7 mouse cellular contexts compared by ENCODE assay signal in genomic region chr15:88743371-88743770, GRCm38 (mm10). TPM values are rescaled to one million over a fixed set of nuclear protein-coding genes. Genes with fewer than 3 reads are reported as not detected.
DNase-seq lines count a peak whose midpoint lies in the region; ATAC-seq lines count a peak whose summit lies in the region.
"Not testable (repeated sequence)": the region's sequence is repeated elsewhere in the genome, so short reads cannot be mapped to it uniquely, and the experiment has no call there.

No protein-coding gene starts in this region.

- not testable (repeated sequence) for H3K27me3 ChIP-seq in midbrain, embryonic 11.5 days (ENCODE audit: control insufficient read depth, insufficient read depth, low read length); splenic B cell, adult 2 months (ENCODE audit: control insufficient read depth, insufficient read depth, low read length, poor library complexity, severe bottlenecking)

- H3K4me1 ChIP-seq in midbrain, embryonic 11.5 days (ENCODE audit: control insufficient read depth, insufficient read depth, low read length), result not testable (repeated sequence)

- H3K27ac ChIP-seq in midbrain, embryonic 11.5 days (ENCODE audit: low read depth, low read length), result not testable (repeated sequence)

- DNase-seq in 416B (ENCODE audit: low read depth) (peak; percentile 71), MEL-GATA-1-ER (ENCODE audit: extremely low read depth, low read depth) (peak; percentile 85)
- DNase-seq in midbrain, embryonic 11.5 days (ENCODE audit: low spot score, missing footprints), result peak; percentile 78
- DNase-seq in splenic B cell, adult 2 months (ENCODE audit: low read depth, low spot score), result peak; percentile 49

- not testable (repeated sequence) for H3K4me3 ChIP-seq in midbrain, embryonic 11.5 days (ENCODE audit: low read depth, low read length)

- WGBS in midbrain, embryonic 11.5 days, result 89% methylated on average over 5 of the region's 5 CpGs

- H3K4me2 ChIP-seq in midbrain, embryonic 11.5 days, result not testable (repeated sequence)

- not testable (repeated sequence) for H3K9ac ChIP-seq in midbrain, embryonic 11.5 days (ENCODE audit: low read length)

- H3K36me3 ChIP-seq in midbrain, embryonic 11.5 days (ENCODE audit: control insufficient read depth, insufficient read depth, low read length); splenic B cell, adult 2 months (ENCODE audit: control insufficient read depth, insufficient read depth, low read length, poor library complexity, severe bottlenecking): not testable (repeated sequence)

- peak; percentile 73 for ATAC-seq in common myeloid progenitor, adult 5-6 weeks (replicated peaks; ENCODE audit: low read depth, poor library complexity, severe bottlenecking)
- peak; percentile 78 to 79 for ATAC-seq in hematopoietic stem cell, adult 5-6 weeks (replicated peaks in 1 of 2; ENCODE audit: insufficient read depth in 1 of 2, low FRiP score in 2 of 2, low TSS enrichment in 1 of 2, low read depth in 1 of 2, poor library complexity in 2 of 2, severe bottlenecking in 2 of 2)
- peak; percentile 78 for ATAC-seq in megakaryocyte, adult 5-6 weeks (ENCODE audit: poor library complexity, severe bottlenecking)
- ATAC-seq in midbrain, embryonic 11.5 days (ENCODE audit: low FRiP score), result not testable (repeated sequence)

- not testable (repeated sequence) for H3K9me3 ChIP-seq in midbrain, embryonic 11.5 days (ENCODE audit: control insufficient read depth, low read length)

RNA-seq across cellular contexts. Expression of gene Zbed4, which starts 8.1 kb away (rescaled TPM):
- total RNA-seq in common myeloid progenitor, adult 5-6 weeks (2017), result 44.2 and 56.9 TPM in 2 replicates
- total RNA-seq in hematopoietic stem cell, adult 5-6 weeks (2017), result 35.7 and 39.1 TPM in 2 replicates
- total RNA-seq in megakaryocyte, adult 5-6 weeks (2015), result 30.0 and 31.9 TPM in 2 replicates
- 32.4 and 37.4 TPM in 2 replicates for total RNA-seq in megakaryocyte, adult 5-6 weeks (2017)
- polyA plus RNA-seq in midbrain, embryonic 11.5 days (2014; fragmentation: Nextera tagmentation; extraction: Ambion mirVana), result 42.5 and 45.6 TPM in 2 replicates

RNA-seq across cellular contexts. Expression of gene Brd1, which starts 9.3 kb away (rescaled TPM):
- 59.4 and 63.7 TPM in 2 replicates for total RNA-seq in common myeloid progenitor, adult 5-6 weeks (2017)
- 72.2 and 75.5 TPM in 2 replicates for total RNA-seq in hematopoietic stem cell, adult 5-6 weeks (2017)
- 29.6 and 30.1 TPM in 2 replicates for total RNA-seq in megakaryocyte, adult 5-6 weeks (2015)
- 43.0 and 56.4 TPM in 2 replicates for total RNA-seq in megakaryocyte, adult 5-6 weeks (2017)
- 25.9 and 27.6 TPM in 2 replicates for polyA plus RNA-seq in midbrain, embryonic 11.5 days (2014; fragmentation: Nextera tagmentation; extraction: Ambion mirVana)
